Mouse (Mus musculus) erythroblast, embryonic 14.5 days (primary cell): Measurements from ENCODE around the gene Abcc9.

Source experiments
- GATA1 ChIP-seq: IDR thresholded peaks from 2 replicates; pipeline ENCODE4 v1.6.1; 2012; ENCODE audit warnings: low read length, inconsistent platforms, mixed read lengths
- TAL1 ChIP-seq: IDR thresholded peaks from 3 replicates; pipeline ENCODE4 v1.6.1; 2012; ENCODE audit warnings: low read length, inconsistent platforms, mixed read lengths

DNA sequence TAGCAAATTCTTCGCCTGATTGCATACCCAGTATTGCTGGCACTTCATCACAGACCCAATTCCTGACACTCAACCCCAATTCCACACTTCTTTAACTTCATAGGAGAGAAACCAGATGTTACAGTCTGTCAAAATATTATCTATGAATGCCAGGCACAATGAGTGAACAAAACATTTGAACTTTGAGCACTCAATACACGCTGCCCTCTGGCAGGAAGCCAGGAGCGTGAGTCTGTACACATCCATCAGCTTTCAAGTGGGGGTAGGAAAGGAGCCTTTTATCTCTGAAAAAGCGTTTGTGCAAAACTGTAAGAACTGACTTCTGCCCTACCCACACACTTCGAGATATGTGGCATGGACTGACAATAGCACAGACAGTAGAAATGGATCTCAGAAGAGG, 134.7 kb downstream of the Abcc9 start:
- TF ChIP-seq GATA1 (no peak), TAL1 (no peak)
